Mouse (Mus musculus) frontal cortex, postnatal 10 days (tissue): ENCODE measurements around the gene Tm9sf3.
"Not testable (repeated sequence)": the region's sequence is repeated elsewhere in the genome, so short reads cannot be mapped to it uniquely, and the experiment has no call there.

Experiments used
- DNase-seq, 2 experiments: peaks; one replicate each; pipeline ENCODE4 v3.0.0; 2022; ENCODE audit warnings: low spot score in 2 of 2, mixed read lengths in 1 of 2

Gene Tm9sf3

DNA sequence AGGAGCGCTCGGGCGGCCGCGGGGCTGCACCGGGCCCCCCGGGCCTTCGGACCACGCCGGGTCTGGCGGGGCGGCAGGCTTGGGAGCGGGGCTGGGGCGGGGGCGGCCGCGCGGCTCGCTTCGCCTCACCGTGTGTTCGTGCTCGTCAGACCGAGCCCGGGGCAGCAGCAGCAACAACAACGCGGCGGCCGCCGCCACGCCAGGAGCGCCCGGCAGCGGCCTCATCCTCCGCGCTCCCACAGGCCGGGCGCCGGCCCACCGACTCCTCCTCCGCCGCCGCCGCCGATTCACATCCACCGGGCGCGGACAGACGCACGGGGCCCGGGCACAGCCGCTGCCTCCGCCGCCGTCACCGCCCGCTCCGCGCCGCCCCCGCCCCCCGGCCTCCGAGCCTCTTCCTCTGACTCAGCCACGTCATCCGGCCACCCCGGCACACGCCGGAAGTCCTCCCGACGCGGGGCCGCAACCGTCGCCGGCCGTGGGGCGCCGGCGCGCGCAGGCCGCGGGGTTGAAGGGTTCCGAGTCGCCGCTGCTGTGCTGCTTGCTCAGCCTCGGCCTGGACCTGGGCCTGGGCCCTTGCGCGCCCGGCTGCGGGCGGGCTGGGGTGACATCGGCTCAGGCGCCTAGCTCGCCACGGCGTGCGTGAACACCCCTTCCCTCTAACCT is at the start of gene Tm9sf3:
TSS of gene Tm9sf3 (minus strand) at position 368 of the 666 bp plus-strand sequence.
- DNase-seq, result peak; percentile 77 to 88

DNA sequence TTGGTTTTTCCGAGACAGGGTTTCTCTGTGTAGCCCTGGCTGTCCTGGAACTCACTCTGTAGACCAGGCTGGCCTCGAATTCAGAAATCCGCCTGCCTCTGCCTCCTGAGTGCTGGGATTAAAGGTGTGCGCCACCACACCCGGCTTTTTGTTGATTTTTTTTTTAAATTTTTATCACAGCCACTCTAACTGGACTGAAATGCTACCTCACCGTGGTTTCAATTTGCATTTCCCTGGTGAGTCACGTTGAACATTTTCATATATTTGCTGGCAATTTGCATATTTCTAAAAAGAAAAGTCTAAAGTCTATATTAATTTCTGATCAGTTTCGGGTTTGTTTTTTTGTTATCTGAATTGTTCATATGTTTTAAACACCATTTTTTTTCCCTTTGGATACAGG is 48.8 kb upstream of the Tm9sf3 start:
- DNase-seq, result not testable (repeated sequence)

DNA sequence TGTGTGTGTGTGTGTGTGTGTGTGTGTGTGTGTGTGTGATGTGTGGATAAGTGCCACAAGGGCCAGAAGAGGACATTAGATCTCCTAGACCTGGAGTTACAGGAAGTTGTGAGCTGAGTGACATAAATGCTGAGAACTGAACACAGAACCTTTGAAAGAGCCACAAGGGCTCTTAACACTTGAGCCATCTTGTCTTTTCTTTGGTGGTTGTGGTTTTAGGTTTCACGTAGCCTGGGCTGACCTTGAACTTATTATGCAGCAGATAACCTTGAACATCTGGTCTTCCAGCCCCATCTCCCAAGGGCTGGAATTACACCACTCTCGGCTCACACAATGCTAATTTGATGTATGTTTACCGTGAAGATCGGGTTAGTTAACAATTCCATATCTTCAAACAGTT is 48.2 kb upstream of the Tm9sf3 start:
- no peak for DNase-seq

DNA sequence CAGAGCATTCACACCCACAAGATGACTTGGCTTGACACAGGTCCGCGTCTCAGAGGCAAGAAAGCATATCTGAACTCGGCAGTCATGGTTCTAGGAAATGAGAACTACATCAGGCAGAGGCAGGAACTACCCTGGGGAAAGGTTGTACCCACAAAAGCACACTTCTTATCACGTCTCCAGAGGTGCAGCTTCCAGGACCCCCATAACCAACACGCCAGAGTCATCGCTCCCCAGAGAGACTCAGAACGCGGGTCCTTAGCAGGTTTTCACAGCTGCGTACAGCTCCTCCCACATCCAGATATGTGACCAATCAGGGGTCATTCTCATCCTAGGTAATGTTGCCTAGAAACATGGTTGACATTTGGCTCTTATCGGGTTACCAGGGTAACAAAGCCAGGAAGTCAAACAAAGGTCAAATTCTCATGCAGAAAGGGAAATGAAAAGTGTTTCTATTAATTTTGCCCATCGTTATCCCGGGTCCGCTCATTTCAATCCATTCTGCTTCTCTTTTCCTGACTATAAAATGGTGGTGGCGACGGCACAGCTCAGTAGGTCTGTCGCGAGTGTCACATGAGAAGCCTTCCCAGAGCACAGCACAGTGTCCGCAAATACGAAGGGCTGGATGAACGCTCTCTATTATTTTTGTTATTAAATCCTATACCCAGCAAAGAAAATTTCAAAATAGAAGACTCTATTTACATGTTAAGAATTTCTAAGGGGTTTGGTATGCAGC is 47.3 kb upstream of the Tm9sf3 start:
- peak in 1 of 2 experiments; percentile 14 for DNase-seq

DNA sequence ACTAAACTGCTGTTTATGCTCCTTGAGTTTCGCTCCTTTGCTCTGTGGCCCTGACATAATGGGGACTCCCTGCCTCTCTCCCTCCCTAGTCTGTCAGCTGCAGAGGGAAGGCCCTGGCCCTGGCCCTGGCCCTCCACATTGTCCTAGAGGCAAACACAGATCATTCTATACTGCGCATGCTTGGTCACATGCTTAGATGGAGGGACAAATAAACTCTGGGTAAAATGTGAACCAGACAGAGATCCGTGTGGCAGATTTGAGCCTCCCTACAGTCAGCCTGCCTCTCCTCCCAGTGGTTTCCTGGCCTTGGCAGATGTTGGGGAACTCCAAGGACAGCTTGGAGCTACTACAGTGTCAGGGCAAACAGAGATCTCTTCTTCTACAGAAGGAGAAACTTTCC is 40.1 kb upstream of the Tm9sf3 start:
- DNase-seq, result no peak

DNA sequence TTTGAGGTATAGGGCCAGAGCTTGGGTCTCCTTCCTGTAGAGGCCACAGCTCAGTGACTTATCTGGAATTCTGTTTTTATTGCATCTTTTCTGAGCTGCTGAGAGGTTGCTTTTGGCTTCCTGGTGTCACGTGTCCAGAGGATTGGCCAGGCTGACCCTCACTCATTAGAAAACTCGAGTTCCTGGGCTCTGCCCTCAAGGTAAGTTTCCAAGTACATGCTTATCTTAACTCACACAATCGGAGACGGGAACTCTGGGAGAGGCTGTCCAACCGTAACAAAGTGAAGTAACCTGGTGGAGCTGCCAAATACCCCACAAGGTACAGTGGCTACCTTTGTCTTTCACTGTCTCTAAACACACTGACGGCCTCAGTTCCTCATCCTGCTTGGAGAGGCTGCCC is 39.6 kb upstream of the Tm9sf3 start:
- DNase-seq, result no peak

DNA sequence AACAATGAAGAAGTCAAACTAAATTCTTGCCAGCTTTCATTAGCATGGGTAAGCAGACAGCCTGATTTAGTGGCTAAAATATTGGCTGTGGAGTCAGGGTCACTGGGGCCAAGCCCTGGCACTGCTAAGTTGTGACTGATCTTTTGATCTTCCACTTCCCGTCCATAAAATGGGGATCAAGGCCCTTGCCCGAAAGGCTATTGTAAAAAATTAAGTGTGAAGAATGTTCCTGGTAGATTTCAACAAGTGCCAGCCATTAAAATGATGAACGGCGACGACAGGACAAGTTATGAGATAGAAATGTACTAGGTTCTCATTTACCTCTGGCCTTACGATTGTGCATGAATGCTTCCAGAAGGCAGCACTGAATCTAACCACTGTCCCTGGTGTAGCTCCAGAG is 38.1 kb upstream of the Tm9sf3 start:
- DNase-seq, result no peak

DNA sequence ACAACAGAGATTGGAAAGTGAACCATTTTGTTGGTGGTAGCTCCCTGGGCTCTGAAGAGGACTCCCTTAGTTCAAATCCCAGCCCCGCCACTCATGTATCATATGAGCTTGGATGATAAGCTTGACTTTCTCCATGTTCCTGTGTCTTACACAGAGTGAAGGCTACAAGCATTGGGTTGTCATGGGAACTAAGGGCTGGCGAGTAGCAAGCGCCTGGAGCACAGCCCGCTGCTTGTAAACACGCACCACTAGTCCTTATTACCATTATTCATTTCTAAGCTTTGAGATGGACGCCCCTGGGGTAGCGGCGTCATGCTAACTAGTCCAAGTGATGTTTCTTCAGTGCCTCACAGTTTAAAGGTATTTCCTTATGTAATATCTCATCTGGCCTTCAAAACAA is 35.6 kb upstream of the Tm9sf3 start:
- no peak for DNase-seq

DNA sequence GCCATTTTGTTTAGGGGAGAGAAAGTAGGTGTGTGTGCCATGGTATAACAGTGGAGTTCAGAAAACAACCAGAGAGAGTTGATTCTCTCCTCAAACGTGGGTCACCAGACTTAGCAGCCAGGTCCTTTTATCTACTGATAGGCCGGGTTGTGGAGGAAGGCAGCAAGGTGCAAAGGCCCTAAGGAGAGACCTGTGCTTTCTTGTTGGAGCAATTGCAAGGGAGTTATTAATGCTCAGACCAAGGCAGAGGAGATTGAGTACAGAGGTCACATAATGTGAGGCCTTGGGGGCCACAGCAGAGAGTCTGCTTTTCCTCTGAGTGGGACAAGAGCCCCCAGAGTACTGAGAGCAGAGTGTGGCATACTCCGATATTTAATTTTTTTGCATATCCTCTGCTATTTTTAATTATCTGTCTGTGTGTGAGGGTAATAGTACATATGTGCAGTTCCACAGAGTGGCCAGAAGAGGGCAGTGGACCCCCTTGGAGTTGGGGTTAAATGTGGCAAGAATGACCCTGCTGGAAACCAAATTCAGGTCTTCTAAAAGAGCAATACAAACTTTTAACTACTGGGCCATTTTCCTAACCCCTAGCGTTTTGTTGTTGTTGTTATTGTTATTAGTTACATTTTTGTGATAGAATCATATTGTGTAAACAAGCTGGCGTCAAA is 27.3 kb upstream of the Tm9sf3 start:
- DNase-seq, result no peak

DNA sequence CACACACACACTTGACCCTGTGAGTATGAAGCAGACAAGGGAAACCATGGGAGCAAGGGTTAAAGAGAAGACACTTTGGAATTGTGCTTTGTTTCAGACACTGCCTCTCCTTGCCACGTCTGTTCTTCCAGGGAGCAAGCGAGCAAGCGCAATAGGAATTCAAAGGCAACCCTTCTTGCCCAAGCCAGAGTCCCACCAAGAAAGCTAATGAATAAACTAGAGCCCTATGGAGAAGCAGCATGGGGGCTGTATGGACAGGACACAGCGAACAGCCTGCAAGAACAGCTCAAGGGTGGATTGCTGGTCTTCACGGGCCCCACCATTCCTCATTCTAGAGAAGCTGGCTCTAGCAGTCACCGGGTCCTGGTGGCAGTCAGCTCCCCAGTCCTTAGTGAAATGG is 24.8 kb upstream of the Tm9sf3 start:
- DNase-seq, result no peak

DNA sequence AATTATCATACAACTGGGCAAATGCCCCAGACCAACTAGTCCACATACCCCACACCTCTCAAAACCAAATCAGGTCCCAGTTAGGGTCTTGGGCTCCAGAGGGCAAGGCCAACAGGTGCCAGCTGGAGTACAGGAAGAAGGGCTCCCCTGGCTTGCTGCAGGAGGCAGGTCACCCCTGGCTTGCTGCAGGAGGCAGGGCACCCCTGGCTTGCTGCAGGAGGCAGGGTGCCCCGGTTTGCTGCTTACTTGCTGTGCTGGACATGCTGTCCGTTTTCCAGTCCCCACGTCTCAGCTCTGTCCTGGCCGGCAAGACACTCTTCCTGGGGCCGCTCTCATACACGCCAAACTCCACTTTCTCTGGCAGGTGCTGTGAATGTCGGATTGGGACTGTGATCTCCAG is 23.4 kb upstream of the Tm9sf3 start:
- DNase-seq, result no peak

DNA sequence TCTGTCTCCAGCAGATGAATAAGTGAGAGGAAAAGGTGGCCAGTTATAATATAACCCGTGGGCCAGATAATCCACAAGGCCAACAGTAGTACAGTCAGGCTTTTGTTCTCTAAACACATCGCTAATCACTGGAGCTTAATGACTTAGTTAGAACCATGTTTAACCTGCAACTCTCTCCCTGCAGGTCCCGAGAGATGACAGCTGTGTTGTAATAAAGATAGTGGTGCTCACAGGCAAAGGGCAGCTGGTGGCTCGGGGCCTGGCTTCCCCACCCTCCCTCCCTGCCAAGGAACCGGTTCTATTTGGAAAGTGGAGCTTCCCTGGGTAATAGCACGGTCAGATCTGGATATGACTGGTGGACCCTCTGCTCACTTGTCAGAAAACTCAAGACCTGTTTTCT is 20.7 kb upstream of the Tm9sf3 start:
- no peak for DNase-seq

DNA sequence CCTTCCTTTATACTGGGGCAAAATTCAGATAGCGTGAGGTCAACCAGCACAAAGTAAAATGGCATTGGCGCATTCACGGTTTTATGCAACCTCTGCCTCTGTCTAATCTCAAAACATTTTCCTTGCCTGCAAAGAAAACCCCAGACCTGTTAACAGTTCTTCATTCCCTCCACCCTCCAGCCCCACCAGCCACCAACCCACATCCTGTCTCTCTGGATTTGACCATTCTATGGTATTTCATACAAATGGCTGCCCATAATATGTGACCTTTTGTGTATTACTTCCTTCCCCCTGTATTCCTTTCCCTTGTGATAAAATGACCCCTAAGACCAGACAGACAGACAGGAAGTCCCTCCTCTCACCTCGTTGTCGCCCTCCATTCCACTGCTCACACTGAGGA is 18.9 kb upstream of the Tm9sf3 start:
- DNase-seq, result no peak

DNA sequence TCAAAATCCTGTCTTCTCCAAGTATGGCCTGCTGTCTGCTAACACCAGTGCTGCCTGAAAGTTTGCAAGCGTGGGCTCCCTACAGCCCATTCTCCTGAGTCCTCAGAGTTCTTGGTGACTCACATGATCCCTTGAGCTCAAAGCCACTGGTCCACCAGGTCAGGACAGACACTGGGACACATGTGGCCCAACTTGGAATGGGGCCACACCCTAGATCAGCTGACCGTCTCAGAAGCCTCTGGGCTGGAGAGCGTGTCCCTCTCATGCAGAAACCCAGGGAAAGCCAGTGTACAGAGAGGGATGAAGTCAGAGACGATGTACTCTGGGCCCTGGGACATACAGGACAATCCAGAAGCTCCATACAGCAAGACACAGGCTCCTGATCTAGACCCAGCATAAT is 18.4 kb upstream of the Tm9sf3 start:
- DNase-seq, result no peak

DNA sequence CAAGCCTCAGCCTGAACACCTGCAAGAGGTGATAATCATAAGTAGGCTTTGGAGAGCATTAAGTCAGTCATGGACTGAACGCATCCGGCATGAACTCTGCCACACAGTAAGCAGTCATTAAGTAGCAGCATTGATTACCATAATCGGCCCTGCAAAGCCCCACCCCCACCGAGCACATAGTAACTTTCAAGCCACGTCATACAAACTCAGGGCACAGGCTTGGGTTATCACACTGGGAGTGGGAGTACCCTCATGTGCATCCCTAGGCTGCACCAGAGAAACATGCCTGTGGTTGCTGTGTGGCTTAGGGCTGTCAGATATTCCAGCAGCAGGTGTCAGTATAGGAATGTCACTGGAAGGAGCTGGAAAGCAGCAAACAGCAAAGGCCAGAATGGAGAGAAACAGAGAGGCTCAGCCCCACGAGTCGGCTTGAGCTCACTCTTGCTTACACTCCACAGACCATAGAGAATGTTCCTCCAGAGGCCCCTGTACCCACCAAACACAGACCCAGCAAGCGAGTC is 16.0 kb upstream of the Tm9sf3 start:
- DNase-seq, result no peak

DNA sequence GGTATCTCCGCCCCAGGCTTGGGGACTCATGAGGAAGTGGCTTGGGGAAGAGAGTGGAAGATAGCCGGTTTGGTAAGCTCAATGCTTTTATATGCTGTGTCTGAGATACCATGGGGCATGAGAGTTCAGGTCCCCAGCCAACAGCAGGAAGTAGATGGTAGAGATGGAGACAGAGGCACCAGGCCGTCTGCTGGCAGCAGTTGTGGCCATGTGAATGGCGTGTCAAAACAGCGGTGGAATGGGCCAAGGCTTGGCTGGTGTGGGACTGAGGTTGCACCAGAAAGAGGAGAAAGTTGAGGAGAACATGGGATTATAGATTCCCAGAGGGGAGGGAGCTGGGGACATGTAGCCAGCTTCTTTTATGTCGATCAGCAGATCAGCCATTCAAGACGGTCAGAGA is 14.8 kb upstream of the Tm9sf3 start:
- DNase-seq, result no peak

DNA sequence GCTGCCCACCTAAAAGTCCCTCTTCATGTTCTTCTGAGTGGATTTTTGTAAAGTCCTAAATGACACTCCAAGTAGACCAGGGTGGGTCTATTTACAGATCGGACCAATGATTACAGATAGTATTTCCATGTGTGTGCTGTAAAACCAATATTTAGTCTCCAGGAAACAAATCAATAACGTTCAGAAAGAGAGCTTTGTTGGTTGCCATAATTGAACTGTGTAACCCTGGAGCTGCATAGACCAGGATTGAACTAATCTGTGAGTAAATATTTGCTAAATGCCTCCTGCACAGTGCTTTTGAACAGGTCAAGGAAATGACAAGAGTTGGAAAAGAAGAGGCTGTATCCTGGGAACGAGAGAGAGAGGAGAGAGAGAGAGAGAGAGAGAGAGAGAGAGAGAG is 11.8 kb upstream of the Tm9sf3 start:
- DNase-seq, result no peak

DNA sequence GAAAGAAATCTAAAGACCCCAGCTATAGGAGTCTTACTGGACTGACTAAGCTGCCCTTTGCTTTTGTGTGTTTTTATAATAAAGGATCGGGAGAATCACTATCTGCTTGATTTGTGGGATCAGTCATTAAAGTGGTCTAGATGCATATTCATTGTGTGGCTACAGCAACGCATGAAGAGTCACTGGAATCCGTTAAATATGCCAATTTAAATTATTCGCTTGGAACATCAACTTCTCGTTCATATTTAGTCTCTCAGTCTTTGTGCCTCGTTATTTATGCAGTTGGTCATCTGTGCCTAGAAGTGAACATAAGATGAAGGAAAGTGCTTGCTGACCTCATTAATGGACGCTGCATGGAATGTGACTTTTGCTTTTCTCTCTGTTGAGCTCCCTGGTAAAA is 7.1 kb upstream of the Tm9sf3 start:
- DNase-seq, result no peak

DNA sequence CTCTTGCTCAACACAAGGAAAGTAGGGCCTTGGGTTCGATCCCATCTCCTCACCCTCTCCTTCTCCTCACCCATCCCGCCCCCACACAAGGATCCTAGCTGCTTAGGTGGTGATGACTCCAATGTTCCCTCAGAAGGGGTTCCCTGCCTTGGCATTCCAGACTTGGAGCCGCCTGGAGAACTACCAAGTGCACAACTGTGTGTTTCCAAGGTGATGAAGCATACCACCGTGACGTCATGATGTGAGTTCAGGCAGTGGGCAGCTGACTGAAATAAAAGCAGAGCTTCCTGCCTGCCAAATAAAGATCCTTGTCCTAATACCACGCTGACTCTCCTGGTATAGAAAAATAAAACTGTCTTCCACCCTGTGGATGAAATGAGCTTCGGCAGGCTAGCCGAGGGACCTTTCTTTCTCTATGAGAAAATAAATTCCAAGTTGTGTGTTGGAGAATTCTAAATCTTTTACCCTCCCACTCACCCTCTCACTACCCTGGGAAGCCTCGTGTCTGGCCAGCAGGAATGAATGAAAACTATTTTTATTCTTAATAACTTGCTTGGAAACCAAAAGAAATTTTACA is 6.4 kb upstream of the Tm9sf3 start:
- peak; percentile 54 to 58 for DNase-seq

DNA sequence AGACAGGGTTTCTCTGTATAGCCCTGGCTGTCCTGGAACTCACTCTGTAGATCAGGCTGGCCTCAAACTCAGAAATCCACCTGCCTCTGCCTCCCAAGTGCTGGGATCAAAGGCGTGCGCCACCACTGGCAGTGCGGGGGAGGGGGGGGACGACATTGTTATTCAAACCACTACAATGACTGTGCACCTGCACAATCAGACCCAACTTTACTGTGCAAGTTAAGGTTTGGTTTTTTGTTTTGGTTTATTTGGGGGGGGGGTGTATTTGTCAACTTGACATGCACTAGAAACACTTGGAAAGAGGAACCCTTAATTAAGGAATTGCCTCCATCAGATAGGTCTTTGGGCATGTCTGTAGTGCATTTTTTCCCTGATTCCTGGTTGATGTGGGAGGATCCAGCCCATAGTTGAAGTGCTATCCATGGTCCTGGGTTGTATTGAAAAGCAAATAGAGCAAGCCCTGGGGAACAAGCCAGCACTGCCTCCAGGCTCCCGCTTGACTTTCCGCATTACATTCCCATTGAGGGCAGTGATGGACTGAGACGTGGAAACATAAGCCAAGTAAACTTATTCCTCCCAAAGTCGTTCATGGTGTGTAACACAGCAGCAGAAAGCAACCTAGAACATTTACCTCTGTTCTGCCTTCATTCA is 2.6 kb upstream of the Tm9sf3 start:
- no peak for DNase-seq

DNA sequence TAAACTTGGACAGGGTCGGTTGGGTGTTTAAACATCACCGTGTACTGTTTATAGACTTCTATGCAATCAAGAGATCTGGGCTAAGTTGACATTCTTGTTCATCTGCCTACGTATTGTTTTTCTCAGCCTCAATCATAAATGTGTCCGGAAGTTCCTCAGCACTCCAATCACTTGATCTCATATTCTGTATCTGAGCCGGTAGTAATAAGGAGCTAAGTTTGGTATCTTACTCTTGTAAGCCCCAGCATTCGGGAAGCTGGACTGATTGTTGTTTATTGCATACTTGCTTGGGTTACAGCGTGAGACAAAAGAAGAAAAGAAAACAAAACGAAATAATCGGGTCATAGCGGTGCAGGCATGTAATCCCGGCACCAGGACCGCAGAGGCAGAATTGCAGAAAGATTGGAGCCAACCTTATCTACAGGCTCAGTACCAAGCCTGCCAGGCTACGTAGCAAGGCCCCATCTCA is 568 bp upstream of the Tm9sf3 start:
- no peak for DNase-seq
